Mouse (Mus musculus) ZHBTc4 (cell line): Measurements from ENCODE around the gene Zfp637.
A peak's percentile ranks its signal among the peaks of the same experiment; 100 is the strongest.
"Not testable (repeated sequence)": the region's sequence is repeated elsewhere in the genome, so short reads cannot be mapped to it uniquely, and the experiment has no call there.

Experiments
- DNase-seq: peaks from one replicate; pipeline ENCODE4 v3.0.0-alpha.2; 2011; ENCODE audit warnings: low read depth, low spot score

Zfp637 gene

DNA sequence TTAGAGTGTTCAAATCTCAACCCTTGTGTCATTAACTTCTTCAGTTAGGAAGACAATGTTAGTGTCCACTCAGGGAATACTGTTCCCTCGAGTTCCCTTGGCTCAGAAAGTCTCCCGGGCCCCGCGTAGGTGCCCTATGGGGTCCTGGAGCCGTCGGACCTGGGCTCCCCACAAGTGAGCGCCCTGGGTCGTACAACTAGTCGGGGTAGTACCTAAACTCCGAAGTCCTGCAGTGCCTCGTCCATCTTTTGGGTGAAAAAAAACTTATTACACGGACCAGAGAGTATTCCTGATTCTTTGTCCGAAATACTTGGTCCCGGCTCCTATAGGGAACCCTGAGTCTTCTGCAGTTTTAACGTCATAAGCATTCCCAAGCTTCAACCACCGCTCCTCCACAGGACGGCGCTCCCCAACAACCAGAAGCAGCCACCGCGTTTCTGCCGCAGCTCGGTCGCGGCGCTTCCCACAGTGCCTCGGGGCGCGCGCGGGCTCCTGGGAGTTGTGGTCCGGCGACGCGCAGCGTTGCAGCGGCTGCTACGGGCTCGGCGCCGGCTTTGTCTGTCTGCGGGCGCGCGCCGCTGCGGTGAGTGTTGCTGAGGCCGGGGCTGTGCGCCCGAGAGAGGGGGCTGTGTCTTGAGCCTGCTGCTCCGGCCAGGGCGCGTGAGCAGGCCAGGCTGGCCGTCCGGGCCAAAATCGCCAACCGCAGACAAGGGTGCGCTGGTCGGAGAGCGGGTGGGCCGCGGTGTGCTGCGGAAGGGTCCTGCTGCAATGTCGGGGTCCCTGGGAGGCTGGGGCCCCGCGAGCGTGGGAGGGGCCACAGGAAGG is at the start of gene Zfp637:
Gene Zfp637 (plus strand): TSS at position 495 of the 825 bp plus-strand sequence.
- DNase-seq, result peak; percentile 97

DNA sequence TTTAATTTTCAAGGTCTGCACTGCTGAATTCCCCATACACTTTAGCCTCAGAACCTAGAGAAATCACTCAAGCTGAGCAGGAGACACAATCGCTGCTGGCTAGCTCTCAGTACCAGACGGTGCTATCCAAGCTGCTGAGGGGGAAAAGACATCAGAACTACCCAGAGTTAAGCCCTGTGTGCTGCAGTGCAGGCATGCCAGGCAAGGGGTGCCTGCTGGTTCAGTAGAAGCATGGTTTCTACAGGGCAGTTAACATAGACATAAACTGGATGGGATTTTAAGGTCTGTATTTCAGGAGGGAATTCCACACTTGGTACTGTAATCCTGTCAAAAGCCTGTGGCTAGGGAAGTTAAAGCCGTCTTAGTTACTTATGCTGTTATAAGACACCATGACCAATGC is 45.7 kb upstream of the Zfp637 start:
- DNase-seq, result no peak

DNA sequence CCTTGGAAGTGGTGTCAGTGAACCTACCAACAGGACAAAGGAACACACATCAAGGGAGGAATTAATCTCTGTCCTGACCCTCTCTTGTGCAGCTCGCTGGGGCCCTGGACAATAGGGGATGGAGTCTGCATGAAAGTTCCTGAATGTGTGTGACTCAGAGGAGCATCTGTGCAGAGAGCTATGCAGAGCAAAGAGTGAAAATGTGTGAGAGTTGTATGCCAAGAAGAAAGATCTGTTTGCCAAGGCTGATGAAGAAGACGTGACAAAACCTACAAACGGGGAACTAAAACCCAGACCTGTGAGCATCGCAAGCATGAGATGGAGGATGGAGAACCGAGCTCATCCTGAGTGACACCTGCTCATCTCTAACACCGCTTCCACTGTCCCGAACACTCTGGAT is 40.2 kb upstream of the Zfp637 start:
- no peak for DNase-seq

DNA sequence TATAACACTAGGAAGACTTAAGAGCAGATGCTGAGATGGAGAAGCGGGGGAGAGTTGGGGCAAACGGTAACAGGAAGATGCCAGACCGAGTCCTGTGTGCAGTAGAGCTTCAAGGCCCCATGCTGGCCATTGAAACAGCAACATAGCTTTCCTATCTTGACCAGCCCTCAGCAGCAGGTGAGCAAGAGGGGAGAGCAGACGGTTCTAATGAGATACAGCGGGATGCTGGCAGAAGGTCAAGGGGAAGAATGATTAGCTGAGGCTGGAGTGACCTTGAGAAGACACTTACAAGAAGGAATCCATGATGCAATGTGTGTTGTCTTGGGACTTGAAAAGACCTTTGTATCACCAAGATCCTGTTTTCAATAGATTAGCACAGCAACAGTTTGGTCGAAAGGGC is 39.2 kb upstream of the Zfp637 start:
- no peak for DNase-seq

DNA sequence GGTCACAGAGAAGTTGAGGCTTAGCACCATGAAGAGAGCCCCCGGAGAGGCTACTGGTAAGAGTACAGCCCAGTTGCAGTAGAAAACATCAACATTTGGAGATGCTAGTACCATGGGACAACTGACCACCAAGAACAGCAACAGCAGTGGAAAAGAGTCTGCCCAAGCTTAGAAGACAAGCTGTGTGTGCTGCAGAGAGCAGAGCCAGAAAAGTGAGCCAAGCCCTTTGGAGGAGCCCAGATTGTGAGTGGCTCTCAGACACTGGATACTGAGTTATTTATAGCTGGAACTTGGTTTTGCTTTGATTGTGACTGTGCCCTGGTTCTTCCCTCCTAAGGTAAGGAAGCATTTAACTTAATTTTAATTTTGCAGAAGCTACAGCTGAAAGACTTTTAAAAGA is 33.2 kb upstream of the Zfp637 start:
- no peak for DNase-seq

DNA sequence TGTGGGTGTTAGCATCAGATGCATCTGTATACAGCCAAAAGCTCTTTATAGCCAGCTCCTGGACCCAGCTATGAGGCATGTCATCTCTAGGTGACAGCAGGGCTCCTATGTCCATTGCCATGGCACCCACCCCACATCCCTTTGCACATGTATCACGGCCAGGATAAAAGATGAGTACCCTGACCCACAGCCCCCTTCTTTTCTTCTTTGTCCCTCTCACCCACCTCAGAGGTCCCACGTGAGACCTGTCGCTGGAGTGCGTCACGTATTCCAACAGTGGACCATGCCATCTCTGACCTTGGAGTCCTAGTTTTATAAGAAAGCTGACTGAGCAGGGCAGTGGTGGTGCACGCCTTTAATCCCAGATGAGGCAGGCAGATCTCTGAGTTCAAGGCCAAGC is 31.2 kb upstream of the Zfp637 start:
- DNase-seq, result no peak

DNA sequence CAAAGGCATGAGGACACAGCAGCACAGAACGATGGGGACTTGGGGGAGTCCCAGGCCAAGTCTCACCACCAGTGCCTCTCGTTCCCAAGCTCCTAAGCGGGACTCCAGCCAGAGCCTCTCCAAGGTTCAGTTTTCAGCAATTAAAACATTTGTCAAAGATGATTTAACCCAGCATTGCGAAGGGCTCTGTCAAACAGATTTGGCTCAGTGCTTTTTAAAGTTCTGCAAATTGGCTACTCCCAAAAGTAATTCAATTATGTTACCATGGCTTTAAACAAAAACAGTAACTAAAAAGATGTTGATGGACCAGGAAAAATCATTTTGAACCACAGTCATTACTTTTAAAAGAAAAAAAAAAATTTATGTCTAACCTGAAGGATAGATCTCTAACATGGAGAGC is 30.3 kb upstream of the Zfp637 start:
- no peak for DNase-seq

DNA sequence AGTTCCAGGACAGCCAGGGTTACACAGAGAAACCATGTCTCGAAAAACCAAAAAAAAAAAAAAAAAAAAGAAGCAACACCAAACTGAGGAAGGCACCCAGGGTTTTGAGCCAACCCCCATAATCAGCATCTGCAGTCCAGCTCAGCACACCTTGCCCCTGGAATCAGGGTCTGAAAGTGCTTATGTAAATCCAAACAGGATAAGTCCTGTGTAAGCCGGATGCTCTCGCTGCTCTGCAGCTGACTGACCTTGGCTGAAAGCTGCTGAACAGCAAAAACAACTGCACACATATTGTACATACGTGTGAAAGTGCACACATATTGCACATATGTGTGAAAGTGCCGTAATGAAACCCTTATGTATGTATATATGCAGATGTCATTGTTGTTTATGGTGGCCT is 29.7 kb upstream of the Zfp637 start:
- DNase-seq, result peak; percentile 60

DNA sequence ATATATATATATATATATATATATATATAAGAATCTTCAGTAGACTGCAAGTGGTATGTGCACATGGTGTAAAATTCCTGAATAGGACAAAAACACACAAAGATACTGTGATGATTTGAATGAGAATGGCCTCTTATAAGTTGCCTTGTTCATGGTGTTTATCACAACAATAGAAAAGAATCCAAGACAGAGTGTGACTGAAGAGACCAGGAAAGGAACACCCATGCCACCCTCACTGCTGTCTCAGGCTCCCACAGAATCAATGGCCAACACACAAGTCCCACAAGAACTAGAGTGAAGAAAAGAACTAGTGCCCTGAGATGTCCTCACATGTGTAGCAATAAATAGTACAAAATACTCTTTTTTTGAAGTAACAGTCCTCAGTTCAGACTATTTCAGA is 26.3 kb upstream of the Zfp637 start:
- DNase-seq, result peak; percentile 66

DNA sequence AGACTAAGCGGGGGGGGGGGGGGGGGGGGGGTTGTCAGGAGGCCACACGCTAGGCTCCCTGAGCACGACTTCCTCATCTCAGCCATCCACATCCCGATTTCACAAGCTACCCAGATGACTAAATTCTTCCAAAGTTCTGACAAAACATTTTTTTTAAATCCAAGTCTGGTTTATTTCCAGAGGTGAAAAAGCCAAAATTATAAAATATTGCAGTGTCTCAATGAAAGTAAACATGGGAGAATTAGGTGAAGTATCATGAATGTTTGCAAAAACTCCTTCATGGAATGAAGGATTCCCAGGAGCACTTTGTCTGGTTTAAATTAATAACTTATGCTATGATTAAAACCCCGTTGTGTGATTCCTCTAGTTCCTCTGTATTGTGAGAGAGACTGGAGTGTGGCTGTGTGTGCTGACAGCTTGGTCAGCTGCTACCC is 23.9 kb upstream of the Zfp637 start:
- no peak for DNase-seq

DNA sequence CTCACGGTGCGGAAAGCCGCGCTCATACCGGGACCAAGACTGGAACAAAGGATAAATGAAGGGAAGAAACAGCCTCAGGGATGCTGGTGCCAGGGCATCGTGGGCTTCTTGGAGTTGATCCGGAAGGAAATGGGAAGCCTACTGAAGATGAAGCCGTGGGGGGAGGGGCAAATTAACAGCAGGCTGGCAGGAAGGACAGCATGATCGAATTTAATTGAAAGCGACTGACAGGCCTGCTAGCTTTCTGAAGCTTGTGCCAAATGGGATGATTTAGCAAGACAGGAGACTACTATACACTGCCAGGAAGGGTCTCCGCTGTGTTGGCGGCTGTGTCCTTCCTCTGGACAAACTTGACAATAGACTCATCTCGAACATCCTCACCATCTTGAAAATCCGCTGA is 20.7 kb upstream of the Zfp637 start:
- no peak for DNase-seq

DNA sequence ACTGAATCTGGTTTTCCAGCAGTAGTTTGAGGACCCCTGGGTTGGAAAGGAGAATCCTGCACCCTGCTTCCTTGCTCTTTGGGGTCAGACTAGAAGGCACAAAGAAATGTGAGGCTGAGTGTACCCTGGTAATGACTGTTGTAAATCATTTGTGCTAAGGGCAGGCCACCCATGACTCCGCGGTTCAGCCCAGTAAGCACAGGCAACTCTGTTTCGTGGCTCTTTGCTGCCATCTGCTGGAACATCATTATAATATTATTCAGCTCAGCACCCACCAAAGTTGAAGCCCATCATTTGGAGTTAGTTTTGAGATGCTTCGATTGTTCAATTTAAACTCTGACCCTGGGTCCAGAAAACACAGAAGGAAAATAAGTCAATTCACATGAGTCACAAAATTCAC is 15.6 kb upstream of the Zfp637 start:
- peak; percentile 80 for DNase-seq

DNA sequence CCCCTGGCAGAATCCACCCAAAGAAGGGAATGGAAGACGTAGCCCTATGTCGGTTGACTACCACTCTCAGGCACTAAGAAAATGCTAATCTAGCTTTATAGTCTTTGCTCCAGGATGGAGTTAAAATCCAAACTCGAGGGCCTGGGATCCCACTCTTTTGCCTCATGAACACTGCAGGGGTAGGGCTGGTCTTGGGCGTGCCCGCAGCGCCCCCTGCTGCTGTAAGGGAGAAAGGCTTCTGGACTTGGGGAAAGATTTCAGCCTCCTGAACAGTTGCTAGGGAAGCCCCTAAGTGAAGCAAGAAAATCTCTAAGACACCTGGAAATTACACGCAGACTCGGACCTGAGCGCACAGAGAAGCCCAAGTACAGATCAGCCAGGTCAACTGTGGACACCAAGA is 12.7 kb upstream of the Zfp637 start:
- DNase-seq, result peak; percentile 87

DNA sequence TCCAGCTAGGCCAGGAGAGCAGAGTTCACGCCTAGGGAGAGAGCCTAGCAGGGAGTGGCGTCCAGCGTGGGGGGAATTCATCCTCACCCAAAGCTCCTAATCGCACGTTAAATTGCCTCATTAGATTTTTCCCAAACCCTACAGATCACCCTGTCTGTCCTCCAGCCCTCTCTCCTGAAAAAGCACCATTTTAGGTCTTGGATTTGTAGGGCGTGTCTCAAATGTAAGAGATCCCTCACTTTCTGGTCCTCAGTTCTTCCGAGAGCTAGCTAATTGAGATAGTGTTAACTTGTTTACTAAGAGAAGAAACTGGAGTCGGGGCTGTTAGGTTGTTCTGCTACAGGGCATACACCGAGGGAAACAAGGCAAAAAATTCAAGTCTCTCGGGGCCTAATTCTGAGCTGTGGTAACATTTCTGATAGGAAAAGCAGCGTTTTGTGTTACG is 553 bp downstream of the Zfp637 start:
- no peak for DNase-seq

DNA sequence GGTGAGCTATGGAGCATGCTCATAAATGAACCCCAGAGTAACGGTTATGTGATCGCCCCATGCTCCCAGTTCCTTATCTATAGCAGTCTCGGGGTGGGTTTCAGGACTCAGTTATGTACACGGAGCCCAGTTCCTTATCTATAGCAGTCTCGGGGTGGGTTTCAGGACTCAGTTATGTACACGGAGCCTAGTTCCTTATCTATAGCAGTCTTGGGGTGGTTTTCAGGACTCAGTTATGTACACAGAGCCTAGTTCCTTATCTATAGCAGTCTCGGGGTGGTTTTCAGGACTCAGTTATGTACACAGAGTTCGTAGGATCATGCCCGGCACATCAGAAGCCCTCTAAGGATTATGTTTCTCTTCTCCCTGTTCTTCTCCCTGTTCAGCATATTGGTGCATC is 3.6 kb downstream of the Zfp637 start:
- no peak for DNase-seq

DNA sequence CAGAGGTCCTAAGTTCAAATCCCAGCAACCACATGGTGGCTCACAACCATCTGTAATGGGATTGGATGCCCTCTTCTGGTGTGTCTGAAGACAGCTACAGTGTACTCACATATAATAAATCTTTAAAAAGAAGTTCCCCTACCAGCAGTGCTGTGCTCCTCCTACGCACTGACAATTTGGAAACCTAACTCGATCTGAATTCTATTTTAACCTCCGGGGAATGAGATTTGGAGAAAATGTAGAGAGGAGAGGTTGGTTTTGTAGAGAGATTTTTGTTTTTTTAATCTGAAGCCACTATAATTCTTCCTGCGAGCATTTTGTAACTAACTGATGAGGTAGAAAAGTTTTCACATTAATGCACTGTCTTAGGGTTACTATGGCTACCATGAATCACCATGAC is 5.7 kb downstream of the Zfp637 start:
- DNase-seq, result not testable (repeated sequence)

DNA sequence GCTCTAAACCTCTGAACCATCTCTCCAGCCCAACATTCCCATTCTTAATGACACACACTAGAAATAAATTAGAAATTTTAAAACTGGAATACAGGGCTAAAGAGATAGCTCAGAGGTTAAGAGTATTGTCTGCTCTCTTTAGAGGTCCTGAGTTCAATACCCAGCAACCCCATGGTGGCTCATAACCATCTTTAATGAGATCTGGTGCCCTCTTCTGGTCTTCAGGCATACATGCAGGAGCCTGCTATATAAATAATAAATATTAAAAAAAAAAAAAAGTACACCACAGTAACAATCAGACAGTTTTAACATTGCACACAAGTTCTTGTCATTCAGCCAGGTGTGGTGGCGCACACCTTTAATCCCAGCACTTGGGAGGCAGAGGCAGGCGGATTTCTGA is 6.8 kb downstream of the Zfp637 start:
- peak; percentile 37 for DNase-seq

DNA sequence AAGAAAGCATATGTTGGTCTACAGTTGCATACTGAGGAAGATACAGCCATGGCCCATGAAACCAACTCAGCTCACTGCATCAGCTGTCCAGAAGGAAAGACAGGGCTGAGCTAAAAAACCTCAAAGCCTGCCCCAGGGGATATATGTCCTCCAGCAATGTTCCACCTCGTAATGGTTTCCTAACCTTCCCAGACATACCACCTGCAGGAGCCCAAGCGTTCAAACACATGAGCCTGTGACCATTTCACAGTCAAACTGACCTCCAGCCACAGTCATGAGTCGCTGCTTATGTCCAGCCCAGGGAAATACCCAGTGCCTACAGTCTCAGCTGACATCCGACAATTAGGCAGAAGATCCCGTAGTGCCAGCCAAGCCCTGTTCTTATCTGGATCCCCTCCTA is 7.6 kb downstream of the Zfp637 start:
- DNase-seq, result no peak

DNA sequence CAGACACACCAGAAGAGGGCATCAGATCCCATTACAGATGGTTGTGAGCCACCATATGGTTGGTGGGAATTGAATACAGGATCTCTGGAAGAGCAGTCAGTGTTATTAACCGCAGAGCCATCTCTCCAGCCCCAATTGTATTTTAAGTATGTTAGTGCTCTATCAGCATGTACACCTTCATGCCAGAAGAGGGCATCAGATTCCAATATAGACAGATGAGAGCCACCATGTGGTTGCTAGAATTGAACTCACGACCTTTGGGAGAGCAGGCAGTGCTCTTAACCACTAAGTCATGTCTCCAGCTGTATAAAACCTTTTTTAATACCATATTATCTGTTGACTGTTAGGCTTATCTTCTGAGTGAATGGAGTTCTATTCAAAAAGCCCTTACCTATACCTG is 10.8 kb downstream of the Zfp637 start:
- peak; percentile 29 for DNase-seq

DNA sequence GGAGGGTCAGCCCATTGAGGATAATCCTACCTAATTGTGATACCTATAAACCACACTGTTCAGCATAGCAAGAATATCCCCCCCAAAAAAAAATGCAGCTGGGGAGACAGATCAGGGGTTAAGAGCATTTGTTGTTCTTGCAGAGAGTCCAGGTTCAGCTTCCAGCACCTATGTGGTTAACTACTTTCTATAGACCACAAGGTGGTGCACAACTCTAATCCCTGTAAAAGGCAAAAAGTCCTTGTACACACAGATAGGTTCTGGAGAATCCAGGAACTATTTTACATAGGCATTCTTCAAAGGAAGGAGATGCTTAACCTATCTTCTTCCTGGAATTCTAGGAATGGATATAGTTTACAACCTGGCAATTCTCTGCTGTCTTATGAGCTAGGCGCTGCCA is 17.0 kb downstream of the Zfp637 start:
- DNase-seq, result peak; percentile 51

DNA sequence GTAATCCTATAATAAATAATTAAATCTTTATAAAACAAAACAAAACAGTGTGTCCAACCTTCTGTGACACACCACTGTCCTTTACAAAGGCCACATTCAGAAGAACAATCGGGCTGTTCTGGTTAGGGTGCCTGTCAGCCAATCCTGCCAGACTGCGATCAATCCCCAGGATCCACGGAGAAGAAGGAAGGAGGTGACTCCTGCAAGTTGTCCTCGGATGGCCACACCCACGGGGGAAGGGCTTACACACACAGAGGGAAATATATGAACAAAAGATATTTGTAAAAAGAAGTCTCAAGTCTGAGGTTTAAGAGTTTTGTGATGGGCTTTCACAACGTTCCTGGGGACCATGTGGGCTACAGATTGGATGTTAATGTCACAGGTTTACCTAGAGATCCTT is 20.9 kb downstream of the Zfp637 start, which contains the start of gene Zfp239:
Gene Zfp239 (plus strand): TSS at position 253 of the 400 bp plus-strand sequence.
- peak; percentile 25 for DNase-seq

DNA sequence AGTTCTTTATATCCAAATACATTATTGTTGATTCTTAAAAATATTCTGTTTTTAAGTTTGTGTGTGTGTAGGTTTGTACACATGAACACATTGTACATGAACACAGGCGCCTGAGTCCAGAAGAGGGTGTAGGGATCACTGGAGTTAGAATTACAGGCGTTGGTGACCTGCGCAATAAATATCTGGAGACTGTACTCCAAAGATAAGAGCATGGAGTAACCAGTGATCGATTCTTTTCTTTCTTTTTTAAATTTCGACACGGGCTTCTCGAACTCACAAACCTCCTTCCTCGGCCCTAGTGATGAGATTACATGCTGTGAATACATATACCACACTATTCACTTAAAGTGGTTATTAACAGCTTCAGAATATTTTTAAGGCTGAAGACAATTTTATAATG is 21.5 kb downstream of the Zfp637 start:
- DNase-seq, result no peak

DNA sequence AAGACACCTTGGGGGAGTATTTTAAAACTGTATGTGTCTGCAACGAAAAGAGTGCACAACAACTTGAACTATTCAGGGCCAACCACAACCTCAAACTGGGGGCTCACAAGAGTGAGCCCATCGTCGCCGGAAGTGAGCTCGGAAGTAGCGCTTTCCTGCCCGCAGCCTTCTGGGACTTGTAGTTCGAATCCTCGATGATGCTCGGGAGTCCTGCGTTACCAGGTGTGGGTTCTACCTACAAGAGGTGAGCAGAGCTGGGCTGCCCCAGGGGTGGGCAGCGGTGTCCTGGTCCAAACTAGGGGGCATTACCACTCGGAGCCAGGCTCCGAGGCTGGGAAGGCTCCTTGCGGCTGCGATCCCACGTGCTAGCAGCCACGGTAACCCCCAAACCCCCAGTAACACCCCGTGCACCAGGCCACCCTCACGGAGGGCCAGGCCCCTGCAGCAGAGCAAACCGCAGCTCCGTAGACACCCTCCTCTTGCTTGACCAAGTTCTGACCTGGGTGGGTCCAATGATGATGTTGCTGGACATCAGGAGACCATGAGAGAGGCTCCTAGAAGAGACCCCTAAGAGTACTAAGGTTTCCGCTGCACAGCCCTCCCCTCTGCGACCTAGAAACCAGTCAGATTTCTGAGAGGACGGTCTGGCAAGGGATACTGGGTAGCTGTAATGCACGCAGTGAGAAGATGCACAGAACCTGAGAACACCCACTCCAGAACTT is 22.1 kb downstream of the Zfp637 start:
- peak; percentile 81 for DNase-seq
